Mouse (Mus musculus) adrenal gland, adult 2 months (tissue): ENCODE data around the gene Atp5d. TPM values are rescaled to one million over a fixed set of nuclear protein-coding genes. Genes with fewer than 3 reads are reported as not detected.
A peak's percentile ranks its signal among the peaks of the same experiment; 100 is the strongest.

Experiments used
- DNase-seq: peaks from one replicate; pipeline ENCODE4 v3.0.0; 2021
- polyA plus RNA-seq: library from polyadenylated mRNA; depleted of rRNA; stranded (reverse); fragments of >200 nt; gene quantifications from 2 replicates; pipeline ENCODE4 v1.2.3, GENCODE M21; 2012; rRNA removed
- total RNA-seq, 2 experiments: library from RNA; stranded (reverse); gene quantifications; 2 replicates each; pipeline ENCODE4 v1.2.3; 2021

Atp5d gene
- total and polyA plus RNA-seq, 3 experiments = 654 to 5,895 (median 778) TPM

DNA sequence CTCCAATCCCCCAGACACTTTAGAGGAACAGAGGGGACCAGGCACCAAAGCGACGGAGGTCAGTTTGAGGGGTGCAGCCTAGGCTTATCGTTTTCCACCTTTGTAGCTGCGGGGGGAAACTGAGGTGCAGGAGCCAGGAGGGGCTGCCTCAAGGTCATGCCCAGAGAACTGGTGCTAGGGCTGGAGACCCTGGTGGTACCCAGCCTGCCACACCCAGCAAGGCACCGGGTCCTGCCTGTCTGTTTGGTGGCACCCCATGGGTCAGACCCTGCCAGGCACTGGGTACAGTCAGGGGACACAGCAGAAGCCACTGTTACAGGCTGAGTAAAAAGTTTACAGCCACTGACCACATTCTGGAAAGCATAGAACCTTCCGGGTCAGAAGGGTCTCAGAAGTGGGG, 41.9 kb downstream of the Atp5d start:
- no peak for DNase-seq

DNA sequence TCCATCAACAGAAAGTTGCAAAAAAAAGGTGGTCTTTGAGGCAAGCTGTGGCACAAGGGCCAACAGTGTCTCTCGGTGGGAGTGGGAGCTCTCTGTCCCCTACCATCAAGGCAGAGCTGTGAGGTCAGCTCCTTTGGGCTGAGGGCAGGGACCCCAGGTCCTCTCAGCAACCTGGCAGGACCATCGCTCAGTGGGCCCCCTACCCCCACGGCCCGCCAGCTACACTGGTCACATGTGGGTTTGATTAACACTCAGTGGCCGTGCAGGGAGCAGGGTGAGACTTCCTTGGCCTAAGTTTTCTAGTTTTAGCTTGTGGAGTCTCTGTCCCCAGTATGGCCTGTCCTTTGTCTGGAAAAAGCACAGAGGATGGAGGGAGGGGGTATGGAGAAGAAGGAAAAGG, 42.4 kb downstream of the Atp5d start:
- no peak for DNase-seq

DNA sequence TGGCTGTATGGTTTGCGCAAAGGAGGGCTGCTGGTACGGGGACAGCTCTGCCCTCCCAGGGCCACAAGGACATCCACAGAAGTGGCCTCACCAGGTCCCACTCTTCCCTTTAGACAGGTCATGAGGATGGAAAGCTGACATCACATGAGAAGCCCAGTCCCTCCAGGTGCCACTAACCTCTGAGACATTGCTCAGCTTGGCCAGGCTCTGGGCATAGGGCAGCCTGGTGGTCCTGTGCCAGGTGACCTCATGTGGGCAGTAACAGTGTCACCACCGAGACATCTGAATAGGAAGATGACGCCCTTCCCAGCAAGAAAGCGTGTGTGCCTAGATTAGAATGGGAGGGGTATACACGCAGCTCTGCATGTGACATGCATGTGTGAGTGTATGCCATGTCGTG, 44.1 kb downstream of the Atp5d start:
- no peak for DNase-seq

DNA sequence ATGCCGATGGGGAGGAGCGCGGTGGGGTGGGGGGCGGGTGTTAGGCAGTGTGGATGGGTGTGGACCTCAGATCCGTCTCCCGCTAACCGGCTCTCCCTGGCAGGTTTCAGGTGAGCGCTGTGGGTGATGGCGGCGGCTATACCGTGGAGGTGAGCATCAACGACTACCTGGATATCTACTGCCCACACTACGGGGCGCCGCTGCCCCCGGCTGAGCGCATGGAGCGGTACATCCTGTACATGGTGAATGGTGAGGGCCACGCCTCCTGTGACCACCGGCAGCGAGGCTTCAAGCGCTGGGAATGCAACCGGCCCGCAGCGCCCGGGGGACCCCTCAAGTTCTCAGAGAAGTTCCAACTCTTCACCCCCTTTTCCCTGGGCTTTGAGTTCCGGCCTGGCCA, 48.2 kb downstream of the Atp5d start:
- DNase-seq = no peak

DNA sequence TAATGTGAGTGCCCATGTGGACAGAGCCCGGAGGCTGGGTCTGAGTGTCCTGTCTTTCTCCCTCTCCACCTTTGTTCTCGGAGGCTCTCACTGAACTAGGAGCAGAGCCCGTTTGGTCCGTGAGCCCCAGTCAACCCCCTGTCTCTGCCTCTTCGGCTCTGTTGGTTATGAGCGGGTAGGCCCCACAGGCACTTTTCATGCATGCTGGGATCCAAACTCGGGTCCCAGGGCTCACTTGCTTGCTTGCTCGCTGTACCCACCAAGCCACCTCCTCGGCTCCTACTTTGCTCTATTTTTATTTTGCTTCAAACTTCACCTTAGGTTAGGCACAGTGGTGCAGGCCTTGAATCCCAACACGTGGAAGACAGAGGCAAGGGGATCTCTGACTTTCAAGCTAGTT, 49.3 kb downstream of the Atp5d start:
- DNase-seq = no peak

DNA sequence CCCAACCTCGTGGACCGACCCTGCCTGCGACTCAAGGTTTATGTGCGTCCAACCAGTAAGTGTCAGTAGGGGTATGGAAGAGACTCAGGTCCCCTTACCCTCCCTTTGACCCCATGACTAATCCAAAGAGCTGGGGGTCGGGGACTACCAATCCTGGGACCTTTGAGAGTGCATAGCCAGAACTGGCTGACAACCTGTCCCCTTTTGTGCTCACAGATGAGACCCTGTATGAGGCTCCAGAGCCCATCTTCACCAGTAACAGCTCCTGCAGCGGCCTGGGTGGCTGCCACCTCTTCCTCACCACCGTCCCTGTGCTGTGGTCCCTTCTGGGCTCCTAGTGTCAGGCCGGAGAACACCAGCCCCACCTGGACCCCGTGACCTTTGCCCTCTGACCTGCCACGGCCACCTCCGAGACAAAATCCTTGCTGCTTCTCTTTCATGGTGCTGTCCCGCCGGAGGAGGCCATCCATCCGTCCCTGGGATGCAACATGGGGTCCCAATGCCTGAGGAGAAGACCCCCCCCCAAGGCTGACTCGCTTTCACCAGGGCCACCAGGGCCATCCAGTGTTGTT, 50.1 kb downstream of the Atp5d start:
- no peak for DNase-seq

DNA sequence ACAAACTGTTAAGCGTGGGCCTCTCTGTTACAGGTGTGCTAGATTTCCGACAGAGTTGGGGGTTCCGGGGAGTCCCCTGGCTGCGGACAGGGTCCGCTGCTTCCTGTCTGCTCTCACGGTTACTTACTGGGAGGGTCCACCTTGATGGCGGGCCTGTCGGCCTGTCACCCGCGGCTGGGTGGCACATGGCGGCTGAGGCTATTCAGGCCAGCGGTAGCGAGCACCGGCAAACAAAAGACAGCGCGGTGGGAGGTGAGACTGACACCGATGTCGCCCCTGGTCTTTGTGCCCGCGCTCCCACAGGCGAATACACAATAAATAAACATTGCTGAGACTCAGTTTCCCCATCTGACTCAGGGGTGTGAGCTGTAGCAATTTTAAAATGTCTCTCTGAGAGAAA, 51.6 kb downstream of the Atp5d start:
- no peak for DNase-seq

DNA sequence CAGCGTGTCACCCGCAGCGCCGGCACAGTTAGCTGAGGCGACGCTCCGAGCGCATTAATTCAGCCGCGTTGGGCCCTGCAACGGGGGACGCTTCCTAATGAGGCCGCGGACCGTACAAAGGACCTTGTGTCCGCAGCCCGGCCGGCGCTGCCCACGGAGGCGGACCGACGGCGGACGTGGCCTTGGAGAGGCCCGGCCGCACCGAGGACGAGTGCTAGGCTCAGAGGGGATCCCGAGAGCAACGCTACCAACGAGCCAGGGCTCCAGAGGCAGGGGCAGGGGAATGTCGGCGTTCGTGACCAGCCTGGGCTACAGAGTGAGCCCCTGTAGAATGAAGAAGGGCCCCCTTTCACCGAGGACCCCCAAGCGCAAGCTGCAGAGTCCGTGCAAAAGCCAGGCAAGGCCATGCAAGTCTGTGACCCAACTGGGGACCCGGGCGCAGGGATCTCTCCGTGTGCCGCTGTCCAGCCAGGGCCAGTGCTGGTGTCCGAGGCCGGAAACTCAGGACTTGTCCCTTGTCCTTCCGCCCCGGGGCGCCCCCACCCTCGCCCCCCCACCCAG, 52.1 kb downstream of the Atp5d start:
- peak; percentile 77 for DNase-seq

DNA sequence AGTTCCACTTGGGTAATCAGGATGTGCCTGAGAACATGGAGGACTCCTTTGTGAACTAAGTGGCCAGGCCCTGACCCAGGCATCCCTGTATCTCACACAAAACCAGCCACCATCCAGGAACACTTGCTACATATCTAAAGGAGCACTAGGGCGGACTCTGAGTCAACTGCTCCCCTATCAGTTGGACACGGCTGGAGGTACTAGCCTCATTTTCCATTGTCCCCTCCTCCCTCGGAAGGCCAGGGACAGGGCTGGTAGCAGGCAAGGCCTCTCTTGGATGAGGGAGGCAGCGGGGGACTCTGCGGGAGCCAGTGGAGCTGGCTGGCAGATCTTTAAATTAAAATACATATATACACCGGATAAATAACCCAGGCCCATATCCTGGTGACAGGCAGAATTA, 55.5 kb downstream of the Atp5d start:
- no peak for DNase-seq

DNA sequence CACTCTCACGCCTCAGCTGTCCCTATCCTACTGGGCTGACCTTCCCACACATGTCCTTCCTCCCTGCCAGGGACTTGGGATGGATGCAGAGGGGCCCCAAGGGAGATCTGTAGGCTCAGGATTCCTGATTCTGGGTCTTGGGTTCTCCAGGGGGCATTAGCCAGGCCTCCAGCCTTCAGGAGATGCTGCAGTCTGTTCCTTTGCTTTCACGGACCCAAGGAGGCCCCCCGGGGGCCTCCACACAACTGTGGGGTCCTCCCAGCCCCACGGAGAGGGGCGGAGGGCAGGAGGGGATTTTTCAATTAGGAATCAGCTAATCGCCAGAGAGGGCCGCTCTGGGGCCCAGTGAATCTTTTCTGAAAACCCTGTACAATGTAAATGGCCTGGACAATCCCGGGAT, 56.0 kb downstream of the Atp5d start:
- DNase-seq = no peak

Other genes with a start within 250 kb of the Atp5d start
Only the 30 nearest of the 33 such genes appear.
- gene Gm26602, start 227.8 kb upstream of the Atp5d start, total RNA-seq = not detected
- gene Gm26602, start 227.8 kb upstream of the Atp5d start, polyA plus RNA-seq = not detected in 2 replicates
- gene Kiss1r, start 221.7 kb upstream of the Atp5d start, total RNA-seq = 1 to 10 TPM; 1.4 TPM
- gene Kiss1r, start 221.7 kb upstream of the Atp5d start, polyA plus RNA-seq = 11.8 and 15.1 TPM in 2 replicates
- gene R3hdm4, start 217.4 kb upstream of the Atp5d start, total RNA-seq = 10 to 100 TPM; 87.8 to 93.5 TPM
- gene R3hdm4, start 217.4 kb upstream of the Atp5d start, polyA plus RNA-seq = 197 and 231 TPM in 2 replicates
- gene Arid3a, start 211.6 kb upstream of the Atp5d start, total RNA-seq = 1 to 10 TPM; 4.6 to 6.5 TPM
- gene Arid3a, start 211.6 kb upstream of the Atp5d start, polyA plus RNA-seq = 5.9 and 9.1 TPM in 2 replicates
- gene Wdr18, start 178.5 kb upstream of the Atp5d start, total RNA-seq = 10 to 100 TPM; 29.4 to 31.5 TPM
- 66.1 and 66.8 TPM in 2 replicates for gene Wdr18, start 178.5 kb upstream of the Atp5d start, polyA plus RNA-seq
- under 1 TPM in 1 of 2 experiments, not detected in 1; 0.31 TPM for gene Grin3b, start 167.9 kb upstream of the Atp5d start, total RNA-seq
- gene Grin3b, start 167.9 kb upstream of the Atp5d start, polyA plus RNA-seq = 0.09 and 0.17 TPM in 2 replicates
- gene Tmem259, start 154.3 kb upstream of the Atp5d start, total RNA-seq = 100 to 1,000 TPM; 142 to 143 TPM
- 619 and 624 TPM in 2 replicates for gene Tmem259, start 154.3 kb upstream of the Atp5d start, polyA plus RNA-seq
- gene Cnn2, start 150.0 kb upstream of the Atp5d start, total RNA-seq = 10 to 100 TPM; 29.5 to 50.1 TPM
- 53.0 and 58.8 TPM in 2 replicates for gene Cnn2, start 150.0 kb upstream of the Atp5d start, polyA plus RNA-seq
- 10 to 100 TPM; 18.4 to 22.9 TPM for gene Abca7, start 142.1 kb upstream of the Atp5d start, total RNA-seq
- gene Abca7, start 142.1 kb upstream of the Atp5d start, polyA plus RNA-seq = 28.6 TPM in 2 replicates
- 1 to 10 TPM; 3.9 to 6.7 TPM for gene Arhgap45, start 122.0 kb upstream of the Atp5d start, total RNA-seq
- 11.0 and 14.6 TPM in 2 replicates for gene Arhgap45, start 122.0 kb upstream of the Atp5d start, polyA plus RNA-seq
- 100 to 1,000 TPM in 1 of 2 experiments, 10 to 100 TPM in 1; 97.3 to 106 TPM for gene Polr2e, start 98.8 kb upstream of the Atp5d start, total RNA-seq
- 111 and 122 TPM in 2 replicates for gene Polr2e, start 98.8 kb upstream of the Atp5d start, polyA plus RNA-seq
- 1,000 to 10,000 TPM; 1,287 to 1,377 TPM for gene Gpx4, start 91.5 kb upstream of the Atp5d start, total RNA-seq
- gene Gpx4, start 91.5 kb upstream of the Atp5d start, polyA plus RNA-seq = 1,827 and 2,443 TPM in 2 replicates
- 10 to 100 TPM; 38.5 to 59.3 TPM for gene Sbno2, start 33.1 kb upstream of the Atp5d start, total RNA-seq
- gene Sbno2, start 33.1 kb upstream of the Atp5d start, polyA plus RNA-seq = 102 and 120 TPM in 2 replicates
- gene Stk11, start 22.8 kb upstream of the Atp5d start, total RNA-seq = 100 to 1,000 TPM; 153 to 156 TPM
- 151 and 159 TPM in 2 replicates for gene Stk11, start 22.8 kb upstream of the Atp5d start, polyA plus RNA-seq
- gene Cbarp, start 2.2 kb downstream of the Atp5d start, total RNA-seq = 100 to 1,000 TPM in 1 of 2 experiments, 10 to 100 TPM in 1; 74.5 to 118 TPM
- gene Cbarp, start 2.2 kb downstream of the Atp5d start, polyA plus RNA-seq = 84.3 and 84.6 TPM in 2 replicates
- gene Midn, start 9.6 kb downstream of the Atp5d start, total RNA-seq = 100 to 1,000 TPM in 1 of 2 experiments, 10 to 100 TPM in 1; 75.8 to 115 TPM
- 233 and 269 TPM in 2 replicates for gene Midn, start 9.6 kb downstream of the Atp5d start, polyA plus RNA-seq
- gene Cirbp, start 27.4 kb downstream of the Atp5d start, total RNA-seq = 10 to 100 TPM; 30.6 to 77.0 TPM
- 108 and 152 TPM in 2 replicates for gene Cirbp, start 27.4 kb downstream of the Atp5d start, polyA plus RNA-seq
- gene 1600002K03Rik, start 34.3 kb downstream of the Atp5d start, total RNA-seq = 10 to 100 TPM; 14.0 to 21.7 TPM
- gene 1600002K03Rik, start 34.3 kb downstream of the Atp5d start, polyA plus RNA-seq = 25.9 and 34.5 TPM in 2 replicates
- 1 to 10 TPM; 1.8 to 5.2 TPM for gene Efna2, start 40.9 kb downstream of the Atp5d start, total RNA-seq
- 10.2 and 15.6 TPM in 2 replicates for gene Efna2, start 40.9 kb downstream of the Atp5d start, polyA plus RNA-seq
- gene Mum1, start 87.8 kb downstream of the Atp5d start, total RNA-seq = 10 to 100 TPM; 13.5 to 24.4 TPM
- gene Mum1, start 87.8 kb downstream of the Atp5d start, polyA plus RNA-seq = 23.0 and 24.6 TPM in 2 replicates
- 100 to 1,000 TPM; 295 to 337 TPM for gene Ndufs7, start 110.5 kb downstream of the Atp5d start, total RNA-seq
- 1,122 and 1,204 TPM in 2 replicates for gene Ndufs7, start 110.5 kb downstream of the Atp5d start, polyA plus RNA-seq
- gene Gamt, start 122.4 kb downstream of the Atp5d start, total RNA-seq = 100 to 1,000 TPM; 246 to 281 TPM
- gene Gamt, start 122.4 kb downstream of the Atp5d start, polyA plus RNA-seq = 820 and 833 TPM in 2 replicates
- gene Dazap1, start 122.9 kb downstream of the Atp5d start, total RNA-seq = 100 to 1,000 TPM in 1 of 2 experiments, 10 to 100 TPM in 1; 72.1 to 101 TPM
- gene Dazap1, start 122.9 kb downstream of the Atp5d start, polyA plus RNA-seq = 102 and 119 TPM in 2 replicates
- gene Rps15, start 153.8 kb downstream of the Atp5d start, total RNA-seq = 1,000 to 10,000 TPM; 1,320 to 1,332 TPM
- gene Rps15, start 153.8 kb downstream of the Atp5d start, polyA plus RNA-seq = 1,020 and 1,031 TPM in 2 replicates
- gene Apc2, start 157.3 kb downstream of the Atp5d start, total RNA-seq = 1 to 10 TPM in 1 of 2 experiments, under 1 TPM in 1; 0.72 to 3.0 TPM
- 2.5 and 4.0 TPM in 2 replicates for gene Apc2, start 157.3 kb downstream of the Atp5d start, polyA plus RNA-seq
- 10 to 100 TPM; 21.6 to 32.5 TPM for gene 2310011J03Rik, start 181.9 kb downstream of the Atp5d start, total RNA-seq
- gene 2310011J03Rik, start 181.9 kb downstream of the Atp5d start, polyA plus RNA-seq = 57.0 and 61.7 TPM in 2 replicates
- gene Pcsk4, start 190.9 kb downstream of the Atp5d start, total RNA-seq = 1 to 10 TPM; 1.8 to 3.4 TPM
- gene Pcsk4, start 190.9 kb downstream of the Atp5d start, polyA plus RNA-seq = 15.9 and 19.6 TPM in 2 replicates
- gene Reep6, start 191.3 kb downstream of the Atp5d start, total RNA-seq = 10 to 100 TPM; 11.1 to 15.6 TPM
- gene Reep6, start 191.3 kb downstream of the Atp5d start, polyA plus RNA-seq = 11.3 and 15.7 TPM in 2 replicates
- 10 to 100 TPM in 1 of 2 experiments, 1 to 10 TPM in 1; 8.0 to 10.3 TPM for gene Adamtsl5, start 209.8 kb downstream of the Atp5d start, total RNA-seq
- gene Adamtsl5, start 209.8 kb downstream of the Atp5d start, polyA plus RNA-seq = 35.1 and 41.5 TPM in 2 replicates
- gene Plk5, start 217.8 kb downstream of the Atp5d start, total RNA-seq = under 1 TPM; 0.14 to 0.45 TPM
- 1.5 and 2.6 TPM in 2 replicates for gene Plk5, start 217.8 kb downstream of the Atp5d start, polyA plus RNA-seq